Mouse (Mus musculus): Measurements from ENCODE around the gene Psg21.
"Not testable (repeated sequence)": the region's sequence is repeated elsewhere in the genome, so short reads cannot be mapped to it uniquely, and the experiment has no call there.

The Psg21 gene

GRCm38 (mm10) chr7:18656625-18657024 lies at the start of gene Psg21:
Gene Psg21 (minus strand): TSS chr7:18656725.
- DNase-seq (ENCODE audit: low spot score), result not testable (repeated sequence)

DNA sequence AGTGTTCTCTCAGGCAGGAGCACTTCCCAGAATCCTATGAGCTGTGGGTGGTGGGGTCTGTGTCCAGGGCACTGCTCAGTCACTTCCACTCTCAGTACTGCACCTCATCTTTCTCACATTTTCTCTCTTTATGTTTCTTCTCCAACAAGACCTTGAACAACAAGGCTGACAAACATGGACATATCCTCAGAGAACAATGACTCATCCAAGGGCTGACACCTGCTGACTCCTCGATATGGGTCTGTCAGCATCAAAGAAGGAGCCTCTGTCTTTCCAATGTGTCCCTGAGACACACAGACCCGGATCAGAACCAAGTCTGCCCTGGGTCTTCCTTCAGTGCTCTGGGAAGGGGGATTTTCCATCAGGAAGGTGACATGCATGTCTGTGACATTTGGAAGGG lies 29.6 kb upstream of the Psg21 start, which contains the start of gene Psg20:
Gene Psg20 (minus strand): TSS at position 101 of the 400 bp plus-strand sequence.
- DNase-seq (ENCODE audit: low spot score), result no peak

DNA sequence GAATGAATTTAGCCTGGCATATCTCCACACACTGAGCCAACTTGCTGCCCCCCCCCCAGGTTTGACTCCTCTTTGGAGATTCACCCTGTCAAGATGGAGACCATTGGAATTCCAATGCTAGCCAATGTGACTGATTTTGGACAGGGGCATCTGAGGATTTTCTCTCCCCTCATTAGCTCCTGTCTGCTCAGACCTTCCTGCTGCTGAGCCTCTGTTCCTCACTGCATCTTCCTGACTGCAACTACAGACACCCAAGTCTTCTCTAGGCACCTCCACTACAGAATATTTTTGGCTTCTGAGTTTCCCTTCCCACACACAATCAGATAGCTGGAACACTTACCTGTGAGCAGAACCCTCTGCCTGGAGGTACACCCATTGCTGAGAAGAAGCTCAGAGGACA lies 29.1 kb upstream of the Psg21 start:
- DNase-seq (ENCODE audit: low spot score), result no peak

DNA sequence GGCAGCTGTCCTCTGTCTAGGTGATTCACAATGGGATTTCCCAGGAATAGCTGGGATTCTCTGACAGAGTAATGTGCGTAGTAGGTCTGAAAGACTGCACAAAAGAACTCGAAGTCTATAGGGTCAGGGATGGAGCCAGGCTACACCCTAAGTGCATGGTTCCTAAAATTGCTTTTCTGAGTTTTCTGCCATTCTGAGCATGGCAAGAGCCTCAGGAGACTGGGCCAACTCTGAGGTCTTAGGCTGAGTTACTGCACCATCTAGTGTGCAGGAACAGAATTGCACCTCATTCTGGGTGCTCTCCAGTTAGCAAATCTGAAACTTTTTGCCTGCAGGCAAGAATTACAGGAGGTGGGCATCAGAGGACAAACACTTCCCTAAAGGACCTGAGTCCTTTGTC lies 23.2 kb upstream of the Psg21 start:
- DNase-seq (ENCODE audit: low spot score), result no peak

DNA sequence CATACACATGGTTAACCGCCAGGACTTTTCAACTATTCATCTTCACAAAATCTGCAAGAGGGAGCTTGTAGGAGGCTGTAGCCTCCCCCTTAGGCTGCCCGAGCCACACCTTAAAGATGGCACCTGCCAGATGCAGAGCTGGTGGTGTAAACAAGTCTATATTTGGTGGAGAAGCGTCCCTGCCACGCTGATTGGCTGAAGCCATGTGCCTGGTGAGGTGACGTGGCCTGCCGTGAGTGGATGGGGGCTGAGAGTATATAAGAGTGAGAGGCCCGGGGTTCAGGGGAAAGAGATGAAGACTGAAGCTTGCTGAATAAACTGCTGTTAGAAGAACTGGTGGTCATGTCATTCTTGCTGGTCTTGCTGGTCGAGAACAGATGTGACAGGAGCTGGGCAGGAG lies 29.6 kb downstream of the Psg21 start:
- not testable (repeated sequence) for DNase-seq (ENCODE audit: low spot score)

GRCm38 (mm10) chr7:18616401-18616800 lies 40.1 kb downstream of the Psg21 start, which contains the start of gene Psg23:
Gene Psg23 (minus strand): TSS chr7:18616501.
- DNase-seq (ENCODE audit: low spot score), result not testable (repeated sequence)
